Mouse (Mus musculus) testis, adult 2 months (tissue): ENCODE data around the gene Slc38a1.

Experiments used
- CTCF ChIP-seq: fragments of 200-500 bp; IDR thresholded peaks from 2 replicates; pipeline ENCODE4 v1.5.1; 2012; ENCODE audit warnings: low read depth, mild to moderate bottlenecking, inconsistent platforms, low read length, moderate library complexity; ENCODE audit not compliant: control insufficient read depth, insufficient read depth, insufficient replicate concordance
- POLR2A ChIP-seq: fragments of 200-500 bp; IDR thresholded peaks from 2 replicates; pipeline ENCODE4 v1.6.1; 2012; ENCODE audit warnings: low read depth, mild to moderate bottlenecking, inconsistent platforms, low read length, moderate library complexity; ENCODE audit not compliant: control insufficient read depth

DNA sequence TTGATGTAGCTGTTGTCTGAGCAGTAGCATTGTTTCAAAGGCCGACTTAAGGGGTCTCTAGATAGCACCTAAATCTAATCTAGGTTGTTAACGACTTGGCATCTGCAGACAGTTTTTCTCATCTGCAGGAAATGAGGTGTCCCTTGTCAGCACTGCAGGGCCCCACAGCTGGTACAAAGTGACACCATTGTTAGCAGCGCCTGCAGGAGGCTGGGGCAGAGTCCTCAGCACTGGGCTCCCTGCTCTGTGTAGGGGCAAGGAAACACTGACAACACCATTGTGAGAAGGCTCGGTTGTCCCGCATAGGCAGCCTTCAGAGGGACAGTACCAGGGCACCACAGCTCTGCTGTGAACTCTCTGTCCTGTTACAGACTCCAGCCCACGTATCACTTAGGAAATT is 115.0 kb downstream of the Slc38a1 start:
- no peak for TF ChIP-seq CTCF
- no peak for TF ChIP-seq POLR2A
